Mouse (Mus musculus) T-helper 17 cell (primary cell): ENCODE measurements around the gene Dgkb.

Experiments used
- in situ Hi-C, 2 experiments: fragments of 300-600 bp; cut with MboI, MseI; formaldehyde crosslinking; loops; 1 replicate in 1 of 2; 2 replicates in 1 of 2; pipeline ENCODE4 v1.15.1; 2025; ENCODE audit warnings: high pct_unique_total_duplicates in 2 of 2

Dgkb gene

DNA sequence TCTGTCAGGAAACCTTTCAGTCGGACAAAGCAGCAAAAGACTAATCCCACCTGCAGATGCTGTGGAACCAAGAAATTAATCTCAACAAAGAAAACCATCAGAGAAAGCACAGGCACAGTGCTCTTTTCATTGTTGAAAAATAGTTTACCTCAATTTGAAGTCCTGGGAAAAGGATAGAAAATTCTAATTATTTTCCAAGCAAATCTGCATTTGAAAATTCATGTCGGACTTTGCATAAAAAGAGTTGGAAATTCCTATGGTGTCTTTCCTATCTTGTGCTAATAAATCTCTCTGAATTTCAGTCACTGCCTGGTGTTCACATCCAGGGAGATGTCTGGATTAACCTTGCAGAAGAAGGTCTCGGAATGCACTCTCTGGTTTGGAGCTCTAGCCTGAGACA, at the start of gene Dgkb:
TSS of gene Dgkb (plus strand) at position 301 of the 400 bp plus-strand sequence.
- in situ Hi-C loops, result no loop called here

DNA sequence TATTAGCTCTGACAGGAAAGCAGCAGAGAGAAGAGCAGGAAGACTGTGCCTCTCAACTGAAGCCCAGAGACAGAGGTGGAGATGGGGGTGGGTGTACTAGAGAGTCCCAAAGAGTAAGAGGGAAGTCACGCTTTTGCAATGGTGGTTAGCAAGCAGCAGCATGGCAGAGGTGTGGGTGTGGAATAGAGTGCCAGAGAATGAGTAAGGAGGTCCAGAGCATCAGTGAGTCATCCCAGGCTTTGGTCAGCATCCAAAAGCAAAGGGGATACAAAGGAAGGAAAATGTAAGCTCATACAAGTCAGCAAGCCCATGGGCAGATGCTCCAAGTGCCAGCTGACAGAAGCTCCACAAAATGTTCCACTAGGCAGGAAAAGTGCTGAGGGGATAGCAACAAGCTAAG, 47.7 kb upstream of the Dgkb start:
- in situ Hi-C loops, result loop anchor here in 1 of 2 experiments (5.0 kb wide), 1 partner anchor 347 kb away; no protein-coding TSS in a partner anchor

DNA sequence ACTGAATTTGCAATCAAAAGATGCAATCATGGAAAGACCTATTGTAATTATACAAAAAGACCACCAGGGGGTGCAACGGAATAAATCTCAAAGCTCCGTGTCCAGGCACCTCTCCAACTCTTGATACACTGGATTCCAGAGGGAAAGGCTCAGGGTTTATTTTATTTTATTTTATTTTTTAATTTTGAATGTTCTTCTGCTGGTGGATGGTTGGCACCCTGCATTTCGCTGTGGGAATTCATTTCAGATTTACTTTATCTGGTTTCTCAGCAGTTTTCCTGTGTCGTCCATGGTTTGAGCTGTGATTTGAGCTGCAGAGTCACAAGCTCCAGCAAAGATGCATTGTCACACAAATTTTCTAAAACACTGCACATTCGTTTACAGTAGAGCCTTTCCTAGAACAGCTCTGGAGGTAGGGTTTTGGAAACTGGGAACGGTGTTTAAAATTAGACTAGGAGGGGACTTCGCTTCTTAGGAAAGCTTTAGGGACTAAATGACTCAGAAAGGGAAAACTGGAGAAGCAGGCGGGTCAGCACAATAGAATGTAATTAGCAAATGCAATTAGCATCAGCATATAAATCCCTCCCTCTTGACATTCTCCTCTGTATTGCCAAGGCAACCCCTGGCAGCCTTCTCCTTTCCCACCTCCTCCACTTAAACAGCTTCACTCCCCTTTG, 43.7 kb upstream of the Dgkb start:
- in situ Hi-C loops, result loop anchor here in 1 of 2 experiments (5.0 kb wide), 1 partner anchor 343 kb away; no protein-coding TSS in a partner anchor

DNA sequence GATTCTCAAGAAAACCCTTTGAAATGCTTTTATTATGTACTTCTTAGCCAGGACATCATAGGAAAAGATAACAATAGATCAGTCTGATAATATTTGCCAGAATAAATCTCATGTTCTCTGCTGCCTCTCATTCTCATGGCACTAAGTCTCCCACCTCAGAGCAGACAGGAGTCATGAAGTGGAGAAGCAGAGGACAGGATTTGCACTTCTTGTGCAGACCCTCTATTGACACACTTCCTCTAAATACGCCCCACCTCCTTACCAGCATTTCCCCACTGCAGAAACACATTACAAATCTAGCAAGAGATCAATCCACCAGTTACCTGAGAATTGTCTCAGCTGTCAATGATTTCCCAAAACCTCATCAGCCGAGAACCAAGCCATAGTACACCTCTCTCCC, 42.9 kb upstream of the Dgkb start:
- in situ Hi-C loops, result loop anchor here in 1 of 2 experiments (5.0 kb wide), 1 partner anchor 343 kb away; no protein-coding TSS in a partner anchor

GRCm38 (mm10) chr12:37796265-37796928, 21.1 kb upstream of the Dgkb start:
- in situ Hi-C loops, result loop anchor here (25.0 kb wide), 2 partner anchors 316 to 1691 kb away; no protein-coding TSS in a partner anchor

GRCm38 (mm10) chr12:37814122-37814521, 3.4 kb upstream of the Dgkb start:
- in situ Hi-C loops, result no loop called here

GRCm38 (mm10) chr12:37821052-37821810, 3.7 kb downstream of the Dgkb start:
- in situ Hi-C loops, result no loop called here

- in situ Hi-C loops, result no loop called here
Measured at GRCm38 (mm10) chr12:37880042-37881017, 62.8 kb downstream of the Dgkb start.

DNA sequence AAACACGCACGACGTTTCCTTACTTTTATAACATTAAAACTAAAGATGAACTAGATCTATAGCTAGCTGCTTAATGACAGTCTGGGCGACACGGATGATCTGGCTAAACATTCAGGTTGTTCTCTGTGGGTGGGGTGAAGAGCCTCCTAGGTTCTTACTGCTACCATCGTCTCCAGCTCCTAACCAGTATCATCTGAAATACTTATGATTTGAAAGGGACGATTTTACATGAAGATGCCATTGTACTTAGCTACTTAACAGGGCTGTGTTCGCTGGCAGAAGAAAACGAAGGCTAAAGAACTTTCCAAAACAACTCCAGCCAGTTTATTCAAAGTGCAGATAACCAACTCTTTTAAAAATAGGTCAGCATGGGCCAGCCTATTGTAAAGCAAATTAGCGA, 63.9 kb downstream of the Dgkb start:
- in situ Hi-C loops, result no loop called here

GRCm38 (mm10) chr12:37882796-37883195, 65.3 kb downstream of the Dgkb start:
- in situ Hi-C loops, result no loop called here

- in situ Hi-C loops, result no loop called here
Measured at GRCm38 (mm10) chr12:37883781-37884180, 66.3 kb downstream of the Dgkb start.

GRCm38 (mm10) chr12:37888591-37888990, 71.1 kb downstream of the Dgkb start:
- in situ Hi-C loops, result no loop called here

- in situ Hi-C loops, result no loop called here
Measured at GRCm38 (mm10) chr12:37889431-37889830, 71.9 kb downstream of the Dgkb start.

GRCm38 (mm10) chr12:37891336-37891735, 73.8 kb downstream of the Dgkb start:
- in situ Hi-C loops, result no loop called here

DNA sequence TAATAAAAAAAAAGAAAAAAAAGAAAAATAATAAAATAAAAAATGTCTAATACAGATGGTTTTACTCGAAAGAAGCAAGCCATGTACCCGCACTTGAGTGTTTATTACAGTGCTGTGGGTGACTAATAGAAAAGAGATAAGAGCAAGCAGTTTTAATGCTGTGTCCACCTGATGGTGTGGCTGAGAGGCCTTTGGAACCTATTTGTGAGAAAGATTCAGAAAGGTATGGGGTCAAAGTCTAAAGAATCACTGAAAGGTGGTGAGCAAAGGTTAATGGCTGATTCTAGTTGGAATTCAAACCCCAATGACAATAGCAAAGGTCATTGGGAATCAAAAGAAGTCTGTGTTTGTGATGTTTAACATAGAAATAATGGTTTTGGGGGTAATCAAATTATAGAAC, 124.6 kb downstream of the Dgkb start:
- in situ Hi-C loops, result no loop called here

GRCm38 (mm10) chr12:37956193-37956592, 138.7 kb downstream of the Dgkb start:
- in situ Hi-C loops, result no loop called here

DNA sequence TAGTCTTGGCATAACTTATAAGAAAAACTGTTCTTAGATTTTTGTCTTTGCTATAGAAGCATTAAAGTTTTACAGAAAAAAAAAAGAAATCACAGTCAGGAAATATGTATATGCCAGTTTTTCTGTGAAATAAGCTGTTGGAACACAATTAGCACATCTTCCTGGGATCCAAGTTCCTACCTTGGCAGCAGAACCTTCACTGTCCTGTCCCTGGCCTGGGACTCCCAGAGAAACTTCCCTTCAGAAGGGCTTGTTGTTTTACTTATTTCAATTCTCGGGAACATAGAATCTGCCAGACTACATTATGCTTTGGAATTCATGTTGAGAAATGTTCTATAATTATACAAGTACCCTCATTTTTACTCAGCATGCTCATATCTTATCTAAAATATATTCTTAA, 154.0 kb downstream of the Dgkb start:
- in situ Hi-C loops, result no loop called here

GRCm38 (mm10) chr12:37978498-37979187, 161.1 kb downstream of the Dgkb start:
- in situ Hi-C loops, result no loop called here

- in situ Hi-C loops, result no loop called here
Measured at GRCm38 (mm10) chr12:37985352-37985751, 167.8 kb downstream of the Dgkb start.

DNA sequence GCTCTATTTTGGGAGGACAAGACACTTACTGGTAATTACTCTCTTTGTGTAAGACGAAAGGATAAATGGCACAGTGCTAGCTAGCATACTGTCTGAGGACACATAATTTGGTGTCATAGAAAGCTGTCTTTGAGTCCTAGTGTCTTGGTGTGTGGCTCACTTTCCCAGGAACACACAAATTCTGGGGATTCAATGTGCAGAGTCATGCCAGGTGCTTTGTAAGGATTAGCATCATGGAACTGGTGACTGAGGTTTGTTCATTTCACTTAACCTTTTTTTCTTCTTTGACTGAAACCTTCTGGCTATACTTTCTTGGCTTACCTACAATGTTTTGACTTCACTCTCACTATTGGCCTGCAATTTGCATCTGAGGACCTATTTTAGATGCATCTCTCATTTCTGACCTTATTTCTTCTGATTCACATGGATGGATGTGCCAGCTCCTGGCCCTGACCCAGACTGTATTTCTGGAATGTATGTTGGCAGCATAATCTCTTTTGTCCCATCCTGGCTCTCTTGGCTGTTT, 170.6 kb downstream of the Dgkb start:
- in situ Hi-C loops, result no loop called here
